Mouse (Mus musculus) heart, adult 2 months (tissue): ENCODE results near the gene Hoxc5. TPM values are rescaled to one million over a fixed set of nuclear protein-coding genes. Genes with fewer than 3 reads are reported as not detected.

ENCODE experiments used
- DNase-seq, 2 experiments: peaks; one replicate each; pipeline ENCODE4 v3.0.0; 2021
- H3K27ac ChIP-seq: fragments of 200-600 bp; 2 replicates; pipeline ENCODE4 v1.8.1; 2022
- H3K27me3 ChIP-seq: fragments of 200-500 bp; 2 replicates; pipeline ENCODE4 v1.6.1; 2012; ENCODE audit warnings: mild to moderate bottlenecking, low read length, inconsistent platforms, mixed read lengths; ENCODE audit not compliant: control insufficient read depth, insufficient read depth
- H3K36me3 ChIP-seq: fragments of 200-500 bp; 2 replicates; pipeline ENCODE4 v1.6.1; 2012; ENCODE audit warnings: low read length, inconsistent platforms; ENCODE audit not compliant: control insufficient read depth, insufficient read depth
- H3K4me1 ChIP-seq: fragments of 200-500 bp; 2 replicates; pipeline ENCODE4 v1.6.1; 2011; ENCODE audit warnings: low read length; ENCODE audit not compliant: control insufficient read depth, insufficient read depth
- H3K4me3 ChIP-seq: fragments of 200-600 bp; 2 replicates; pipeline ENCODE4 v1.8.1; 2022
- H3K79me2 ChIP-seq: fragments of 200-500 bp; replicated peaks from 2 replicates; pipeline ENCODE4 v1.6.1; 2012; ENCODE audit warnings: mild to moderate bottlenecking, inconsistent platforms, low read length, moderate library complexity, mixed read lengths; ENCODE audit not compliant: control insufficient read depth, insufficient read depth
- H3K9ac ChIP-seq: fragments of 200-500 bp; 2 replicates; pipeline ENCODE4 v1.6.1; 2012; ENCODE audit warnings: low read depth, mild to moderate bottlenecking, control low read depth, inconsistent platforms, low read length, mixed read lengths
- CTCF ChIP-seq: fragments of 200-600 bp; IDR thresholded peaks from 2 replicates; pipeline ENCODE4 v1.8.1; 2022; ENCODE audit warnings: antibody characterized with exemption, mild to moderate bottlenecking, moderate library complexity
- EP300 ChIP-seq: fragments of 200-500 bp; IDR thresholded peaks from 2 replicates; pipeline ENCODE4 v1.6.1; 2011; ENCODE audit warnings: low read depth, low read length, control low read depth; ENCODE audit not compliant: insufficient read depth
- POLR2A ChIP-seq: fragments of 200-500 bp; IDR thresholded peaks from 2 replicates; pipeline ENCODE4 v1.6.1; 2011; ENCODE audit warnings: mild to moderate bottlenecking, low read depth, low read length, control low read depth; ENCODE audit not compliant: insufficient read depth
- WGBS: fragments of 180-500 bp; shearing (Covaris S2); methylation state at CpG from one replicate; pipeline ENCODE4 v1.1.7; 2018; 5-methylcytosine and 5-hydroxymethylcytosine counted together
- intact Hi-C: fragments of 180-260 bp; cut with DNase I; formaldehyde crosslinking; loops from one replicate; pipeline ENCODE4 v1.15.1; 2025
- polyA plus RNA-seq: library from polyadenylated mRNA; depleted of rRNA; stranded (reverse); fragments of >200 nt; gene quantifications from 2 replicates; pipeline ENCODE4 v1.2.3, GENCODE M21; 2012
- total RNA-seq, 2 experiments: library from RNA; stranded (reverse); gene quantifications; 2 replicates each; pipeline ENCODE4 v1.2.3; 2021

Hoxc5 gene
- total and polyA plus RNA-seq, 3 experiments: 0.20 TPM; not detected in 2

GRCm38 (mm10) chr15:102980912-102981311 is 13.7 kb downstream of the Hoxc5 start:
- no peak overlapping the region for H3K27ac ChIP-seq

GRCm38 (mm10) chr15:102981379-102982288 is 14.4 kb downstream of the Hoxc5 start:
- Histone ChIP-seq H3K9ac (no peak overlapping the region), H3K27ac (no peak overlapping the region), H3K36me3 (no peaks in the 10 kb centered on the region), H3K79me2 (no peaks in the 10 kb centered on the region), H3K4me3 (peak overlapping the region; percentile 9; the same call in 1 of the 2 replicates), H3K27me3 (peaks cover 25% of the 10 kb centered on the region), H3K4me1 (no peaks in the 10 kb centered on the region)
- no peak for TF ChIP-seq EP300
- TF ChIP-seq CTCF: no peak
- DNase-seq: peak in 1 of 2 experiments; percentile 46
- 2% methylated on average over 88 of the region's 88 CpGs for WGBS
- intact Hi-C loops: loop anchor here (10.0 kb wide), 1 partner anchor 323 kb away; no protein-coding TSS in a partner anchor

More at GRCm38 (mm10) chr15:102980912-102981311, 13.7 kb downstream of the Hoxc5 start:
- no peak overlapping the region for H3K4me3 ChIP-seq
- TF ChIP-seq CTCF (no peak), POLR2A (no peak), EP300 (no peak)
- no peaks in the 10 kb centered on the region for H3K4me1 ChIP-seq
- DNase-seq: no peak
- no peak overlapping the region for H3K9ac ChIP-seq
- H3K79me2 ChIP-seq: no peaks in the 10 kb centered on the region
- no peaks in the 10 kb centered on the region for H3K36me3 ChIP-seq
- WGBS: 3% methylated on average over 14 of the region's 14 CpGs
- intact Hi-C loops: loop anchor here (10.0 kb wide), 1 partner anchor 324 kb away; no protein-coding TSS in a partner anchor
- peaks cover 27% of the 10 kb centered on the region for H3K27me3 ChIP-seq

GRCm38 (mm10) chr15:102983716-102984115 is 16.5 kb downstream of the Hoxc5 start:
- TF ChIP-seq CTCF: no peak
- TF ChIP-seq EP300: no peak
- no peak for TF ChIP-seq POLR2A
- 4% methylated on average over 12 of the region's 12 CpGs for WGBS
- H3K27me3 ChIP-seq: peaks cover 28% of the 10 kb centered on the region
- no peaks in the 10 kb centered on the region for H3K79me2 ChIP-seq
- H3K9ac ChIP-seq: no peak overlapping the region
- intact Hi-C loops: loop anchor here (10.0 kb wide), 1 partner anchor 321 kb away; no protein-coding TSS in a partner anchor
- no peaks in the 10 kb centered on the region for H3K4me1 ChIP-seq
- H3K27ac ChIP-seq: no peak overlapping the region
- no peak for DNase-seq
- no peak overlapping the region for H3K4me3 ChIP-seq
- H3K36me3 ChIP-seq: no peaks in the 10 kb centered on the region

- WGBS: 5% methylated on average over 10 of the region's 10 CpGs
- DNase-seq: no peak
- Histone ChIP-seq H3K36me3 (no peaks in the 10 kb centered on the region), H3K9ac (no peak overlapping the region), H3K4me3 (no peak overlapping the region), H3K27ac (no peak overlapping the region), H3K79me2 (no peaks in the 10 kb centered on the region), H3K27me3 (peaks cover 28% of the 10 kb centered on the region), H3K4me1 (no peaks in the 10 kb centered on the region)
- TF ChIP-seq POLR2A (no peak), CTCF (no peak), EP300 (no peak)
- intact Hi-C loops: loop anchor here (10.0 kb wide), 1 partner anchor 320 kb away; no protein-coding TSS in a partner anchor
Observed at GRCm38 (mm10) chr15:102984521-102984920, 17.3 kb downstream of the Hoxc5 start.

GRCm38 (mm10) chr15:102984925-102985324 is 17.7 kb downstream of the Hoxc5 start:
- no peak overlapping the region for H3K9ac ChIP-seq
- peaks cover 26% of the 10 kb centered on the region for H3K27me3 ChIP-seq
- H3K79me2 ChIP-seq: no peaks in the 10 kb centered on the region
- intact Hi-C loops: loop anchor here (10.0 kb wide), 1 partner anchor 320 kb away; no protein-coding TSS in a partner anchor
- WGBS: 10% methylated on average over 3 of the region's 3 CpGs
- no peaks in the 10 kb centered on the region for H3K36me3 ChIP-seq
- H3K4me3 ChIP-seq: no peak overlapping the region
- DNase-seq: no peak
- no peak for TF ChIP-seq POLR2A
- TF ChIP-seq EP300: no peak
- TF ChIP-seq CTCF: no peak
- no peak overlapping the region for H3K27ac ChIP-seq
- no peaks in the 10 kb centered on the region for H3K4me1 ChIP-seq

- intact Hi-C loops: loop anchor here (1.0 to 10.0 kb wide), 4 partner anchors 134 to 318 kb away; no protein-coding TSS in a partner anchor
- H3K9ac ChIP-seq: 0 out of 2 replicates have a peak overlapping the region, but pooled peaks have one; percentile 45
- DNase-seq: peak; percentile 86 to 92
- 4% methylated on average over 21 of the region's 21 CpGs for WGBS
- no peaks in the 10 kb centered on the region for H3K4me1 ChIP-seq
- no peaks in the 10 kb centered on the region for H3K36me3 ChIP-seq
- H3K27me3 ChIP-seq: peaks cover 25% of the 10 kb centered on the region
- H3K4me3 ChIP-seq: no peak overlapping the region
- H3K27ac ChIP-seq: no peak overlapping the region
- no peaks in the 10 kb centered on the region for H3K79me2 ChIP-seq
- TF ChIP-seq EP300 (peak; percentile 75; the same call in 1 of the 2 replicates), CTCF (peak; percentile 95), POLR2A (no peak)
Observed at GRCm38 (mm10) chr15:102987124-102987833, 20.0 kb downstream of the Hoxc5 start.
